Mouse (Mus musculus) liver, postnatal 0 days (tissue): Measurements from ENCODE around the gene Vegfb.

ENCODE experiments used
- CTCF ChIP-seq: sonication (generic); IDR thresholded peaks from 2 replicates; pipeline ENCODE4 v1.5.1; 2016; ENCODE audit warnings: antibody characterized with exemption, low read depth
- EP300 ChIP-seq: IDR thresholded peaks from 2 replicates; pipeline ENCODE4 v1.6.1; 2016; ENCODE audit warnings: antibody characterized with exemption, low read depth, mild to moderate bottlenecking

- TF ChIP-seq CTCF (no peak), EP300 (no peak)
Observed at GRCm38 (mm10) chr19:6969291-6969664, 18.2 kb downstream of the Vegfb start.
